13 mouse cellular contexts compared by ENCODE assay signal in genomic region chr7:132887019-132887804, GRCm38 (mm10). TPM values are rescaled to one million over a fixed set of nuclear protein-coding genes. Genes with fewer than 3 reads are reported as not detected.
DNase-seq lines count a peak whose midpoint lies in the region; ATAC-seq and TF ChIP-seq lines count a peak whose summit lies in the region.
"Had no signal": no experiment of that assay in that cellular context is flagged by ENCODE, and none has a peak within 500 bp of the region (broad histone marks: within the 10 kb centered on the region; RNA-seq: fewer than 3 reads in every experiment).

No protein-coding gene starts in this region.

- WGBS in heart, embryonic 16.5 days: 59% methylated on average over 7 of the region's 7 CpGs
- WGBS in heart, embryonic 11.5 days (ENCODE audit: insufficient replicate concordance): 57% methylated on average over 7 of the region's 7 CpGs
- 46% methylated on average over 7 of the region's 7 CpGs for WGBS in lung, embryonic 15.5 days
- WGBS in lung, adult 2 months: 40% methylated on average over 7 of the region's 7 CpGs
- WGBS in stomach, embryonic 16.5 days: 42% methylated on average over 7 of the region's 7 CpGs

- no peak for TF ChIP-seq CTCF in lung, adult 2 months (IDR thresholded peaks at IDR 0.05; ENCODE audit: insufficient read depth, low read length)

- H3K36me3 ChIP-seq in heart, embryonic 16.5 days (ENCODE audit: control insufficient read depth, insufficient read depth): peaks cover 18% of the 10 kb centered on the region
- peaks cover 13% of the 10 kb centered on the region for H3K36me3 ChIP-seq in heart, embryonic 11.5 days (ENCODE audit: control insufficient read depth, insufficient read depth, low read length)
- peaks cover 28% of the 10 kb centered on the region for H3K36me3 ChIP-seq in lung, embryonic 15.5 days
- peaks cover 16% of the 10 kb centered on the region for H3K36me3 ChIP-seq in stomach, embryonic 16.5 days (ENCODE audit: control insufficient read depth, insufficient read depth, low read length)

- ATAC-seq in heart, embryonic 16.5 days (replicated peaks; ENCODE audit: extremely low read depth, insufficient read depth, low FRiP score): no peak
- ATAC-seq in heart, embryonic 11.5 days (replicated peaks; ENCODE audit: insufficient number of reproducible peaks, low FRiP score, low TSS enrichment): no peak
- ATAC-seq in lung, embryonic 15.5 days (ENCODE audit: borderline replicate concordance, extremely low read depth, low FRiP score, low TSS enrichment): no peak
- ATAC-seq in stomach, embryonic 16.5 days (ENCODE audit: insufficient read depth, low FRiP score): no peak
- ATAC-seq: intestine, postnatal 0 days had no signal

- no peak overlapping the region for H3K4me2 ChIP-seq in heart, embryonic 16.5 days (ENCODE audit: low read depth, low read length)
- H3K4me2 ChIP-seq in heart, embryonic 11.5 days: no peak overlapping the region
- no peak overlapping the region for H3K4me2 ChIP-seq in lung, embryonic 15.5 days
- H3K4me2 ChIP-seq in stomach, embryonic 16.5 days (ENCODE audit: low read depth, low read length): no peak overlapping the region

- 0 out of 2 replicates have a peak, but pooled peaks cover 2% of the 10 kb centered on the region for H3K4me1 ChIP-seq in heart, embryonic 16.5 days (ENCODE audit: control insufficient read depth, insufficient read depth, low read length)
- no peaks in the 10 kb centered on the region for H3K4me1 ChIP-seq in heart, embryonic 11.5 days (ENCODE audit: control insufficient read depth, insufficient read depth, low read length)
- H3K4me1 ChIP-seq in lung, embryonic 15.5 days: no peaks in the 10 kb centered on the region
- H3K4me1 ChIP-seq in lung, adult 2 months (ENCODE audit: control insufficient read depth, insufficient read depth, low read length): peaks cover 11% of the 10 kb centered on the region
- no peaks in the 10 kb centered on the region for H3K4me1 ChIP-seq in stomach, embryonic 16.5 days (ENCODE audit: control insufficient read depth, insufficient read depth, low read length)

- H3K9me3 ChIP-seq in heart, embryonic 16.5 days (replicated peaks; ENCODE audit: control insufficient read depth, low read length): peaks cover under 1% of the 10 kb centered on the region; the same call in 1 of the 2 replicates
- no peaks in the 10 kb centered on the region for H3K9me3 ChIP-seq in heart, embryonic 11.5 days (replicated peaks; ENCODE audit: control insufficient read depth, low read length)
- no peaks in the 10 kb centered on the region for H3K9me3 ChIP-seq in lung, embryonic 15.5 days
- H3K9me3 ChIP-seq in stomach, embryonic 16.5 days (replicated peaks; ENCODE audit: control insufficient read depth, low read length): no peaks in the 10 kb centered on the region

- H3K27ac ChIP-seq in heart, embryonic 16.5 days (ENCODE audit: low read length): 0 out of 2 replicates have a peak overlapping the region, but pooled peaks have one; percentile 27
- no peak overlapping the region for H3K27ac ChIP-seq in heart, embryonic 11.5 days (ENCODE audit: low read depth, low read length)
- H3K27ac ChIP-seq in lung, embryonic 15.5 days: 0 out of 2 replicates have a peak overlapping the region, but pooled peaks have one; percentile 30
- H3K27ac ChIP-seq in stomach, embryonic 16.5 days (ENCODE audit: low read length): peak overlapping the region; percentile 48; the same call in 1 of the 2 replicates

- H3K9ac ChIP-seq in heart, embryonic 16.5 days (ENCODE audit: low read length): no peak overlapping the region
- H3K9ac ChIP-seq in heart, embryonic 11.5 days (ENCODE audit: low read depth, low read length): no peak overlapping the region
- no peak overlapping the region for H3K9ac ChIP-seq in lung, embryonic 15.5 days
- H3K9ac ChIP-seq in stomach, embryonic 16.5 days (ENCODE audit: low read length): no peak overlapping the region

- no peak overlapping the region for H3K4me3 ChIP-seq in heart, embryonic 16.5 days (ENCODE audit: low read length)
- no peak overlapping the region for H3K4me3 ChIP-seq in heart, embryonic 11.5 days (ENCODE audit: low read depth, low read length)
- no peak overlapping the region for H3K4me3 ChIP-seq in lung, embryonic 15.5 days
- no peak overlapping the region for H3K4me3 ChIP-seq in lung, adult 2 months (replicated peaks; ENCODE audit: extremely low read depth, low read depth, low read length)
- H3K4me3 ChIP-seq in stomach, embryonic 16.5 days (replicated peaks; ENCODE audit: low read length): no peak overlapping the region

- DNase-seq in lung, adult 2 months: no peak
- DNase-seq in fibroblast of lung, adult 2 months (ENCODE audit: low read depth): peak; percentile 33
- no peak for DNase-seq in natural killer cell, adult 2 months (ENCODE audit: low spot score in 2 of 2)
- no peak for DNase-seq in cerebellum, postnatal 25 days
- DNase-seq: cerebellum, adult 9-11 months; left cerebral cortex, postnatal 4 days; right cerebral cortex, postnatal 25 days; thymus, postnatal 14 days had no signal

- H3K27me3 ChIP-seq in heart, embryonic 16.5 days (ENCODE audit: control insufficient read depth, insufficient read depth, low read length): no peaks in the 10 kb centered on the region
- no peaks in the 10 kb centered on the region for H3K27me3 ChIP-seq in heart, embryonic 11.5 days (ENCODE audit: control insufficient read depth, insufficient read depth, low read length)
- no peaks in the 10 kb centered on the region for H3K27me3 ChIP-seq in lung, embryonic 15.5 days
- no peaks in the 10 kb centered on the region for H3K27me3 ChIP-seq in stomach, embryonic 16.5 days (ENCODE audit: control insufficient read depth, insufficient read depth, low read length)

- no peak for TF ChIP-seq POLR2A in lung, adult 2 months (IDR thresholded peaks at IDR 0.05; ENCODE audit: borderline replicate concordance, extremely low read depth, low read depth, low read length)

RNA-seq across cellular contexts. Expression of gene Abraxas2, which starts 28.2 kb away (rescaled TPM):
- polyA plus RNA-seq in heart, embryonic 16.5 days (2015; fragmentation: Nextera tagmentation; extraction: Ambion mirVana): 26.0 and 30.0 TPM in 2 replicates
- polyA plus RNA-seq in heart, embryonic 11.5 days (2014; fragmentation: Nextera tagmentation; extraction: Ambion mirVana): 31.5 and 35.2 TPM in 2 replicates
- polyA plus RNA-seq in lung, embryonic 15.5 days (2015; fragmentation: Nextera tagmentation; extraction: Ambion mirVana): 34.0 and 34.2 TPM in 2 replicates
- 7.8 and 12.2 TPM in 2 replicates for polyA plus RNA-seq in lung, adult 2 months (2012; rRNA removed)
- polyA plus RNA-seq in stomach, embryonic 16.5 days (2015; fragmentation: Nextera tagmentation; extraction: Ambion mirVana): 31.0 and 31.5 TPM in 2 replicates

RNA-seq across cellular contexts. Expression of gene Eef1akmt2, which starts 34.7 kb away (rescaled TPM):
- polyA plus RNA-seq in heart, embryonic 16.5 days (2015; fragmentation: Nextera tagmentation; extraction: Ambion mirVana): 35.1 and 43.0 TPM in 2 replicates
- polyA plus RNA-seq in heart, embryonic 11.5 days (2014; fragmentation: Nextera tagmentation; extraction: Ambion mirVana): 43.7 and 44.4 TPM in 2 replicates
- 59.6 and 61.7 TPM in 2 replicates for polyA plus RNA-seq in lung, embryonic 15.5 days (2015; fragmentation: Nextera tagmentation; extraction: Ambion mirVana)
- 6.3 and 7.8 TPM in 2 replicates for polyA plus RNA-seq in lung, adult 2 months (2012; rRNA removed)
- 54.3 and 56.5 TPM in 2 replicates for polyA plus RNA-seq in stomach, embryonic 16.5 days (2015; fragmentation: Nextera tagmentation; extraction: Ambion mirVana)

RNA-seq across cellular contexts. Expression of gene Zranb1, which starts 43.7 kb away (rescaled TPM):
- 7.0 and 9.2 TPM in 2 replicates for polyA plus RNA-seq in heart, embryonic 16.5 days (2015; fragmentation: Nextera tagmentation; extraction: Ambion mirVana)
- polyA plus RNA-seq in heart, embryonic 11.5 days (2014; fragmentation: Nextera tagmentation; extraction: Ambion mirVana): 9.7 and 10.6 TPM in 2 replicates
- polyA plus RNA-seq in lung, embryonic 15.5 days (2015; fragmentation: Nextera tagmentation; extraction: Ambion mirVana): 10.8 and 11.9 TPM in 2 replicates
- 5.4 and 10.2 TPM in 2 replicates for polyA plus RNA-seq in lung, adult 2 months (2012; rRNA removed)
- 10.5 and 10.6 TPM in 2 replicates for polyA plus RNA-seq in stomach, embryonic 16.5 days (2015; fragmentation: Nextera tagmentation; extraction: Ambion mirVana)
